Mouse (Mus musculus) embryo, embryonic 10.5 days (tissue): Measurements from ENCODE around the gene Hjurp.
"Not testable (repeated sequence)": the region's sequence is repeated elsewhere in the genome, so short reads cannot be mapped to it uniquely, and the experiment has no call there.

Experiments used
- DNase-seq: peaks from one replicate; pipeline ENCODE4 v3.0.0-alpha.2; 2015; ENCODE audit warnings: low spot score

Gene Hjurp

GRCm38 (mm10) chr1:88224029-88224776 is 53.2 kb downstream of the Hjurp start:
- DNase-seq, result no peak

- DNase-seq, result no peak
These were observed 53.8 kb downstream of the Hjurp start for GRCm38 (mm10) chr1:88223591-88223990.

GRCm38 (mm10) chr1:88223011-88223515 is 54.4 kb downstream of the Hjurp start:
- not testable (repeated sequence) for DNase-seq

- DNase-seq, result no peak
These were observed 55.2 kb downstream of the Hjurp start for GRCm38 (mm10) chr1:88222216-88222615.

GRCm38 (mm10) chr1:88220336-88220735 is 57.1 kb downstream of the Hjurp start:
- no peak for DNase-seq

- no peak for DNase-seq
These were observed 58.4 kb downstream of the Hjurp start for GRCm38 (mm10) chr1:88219054-88219453.

GRCm38 (mm10) chr1:88218591-88218990 is 58.8 kb downstream of the Hjurp start:
- DNase-seq, result no peak

- DNase-seq, result peak; percentile 12
These were observed 59.4 kb downstream of the Hjurp start for GRCm38 (mm10) chr1:88218051-88218450.

GRCm38 (mm10) chr1:88217576-88217975 is 59.9 kb downstream of the Hjurp start:
- DNase-seq, result peak; percentile 19

- DNase-seq, result peak; percentile 7
These were observed 60.3 kb downstream of the Hjurp start for GRCm38 (mm10) chr1:88217144-88217543.

- peak; percentile 4 for DNase-seq
These were observed 60.9 kb downstream of the Hjurp start for GRCm38 (mm10) chr1:88216551-88216950.

GRCm38 (mm10) chr1:88215466-88216380 is 61.7 kb downstream of the Hjurp start:
- peak; percentile 14 for DNase-seq

GRCm38 (mm10) chr1:88214462-88214952 is 62.9 kb downstream of the Hjurp start:
- peak; percentile 13 for DNase-seq

GRCm38 (mm10) chr1:88213766-88214461 is 63.5 kb downstream of the Hjurp start:
- peak; percentile 4 for DNase-seq

- peak; percentile 14 for DNase-seq
These were observed 64.4 kb downstream of the Hjurp start for GRCm38 (mm10) chr1:88213061-88213460.
